Mouse (Mus musculus): ENCODE results near the gene Tle4. TPM values are rescaled to one million over a fixed set of nuclear protein-coding genes. Genes with fewer than 3 reads are reported as not detected.

Tle4 gene
- polyA plus RNA-seq, 1 experiment from 2014 or later, result 44.7 TPM

GRCm38 (mm10) chr19:14563273-14563959 lies 34.4 kb downstream of the Tle4 start:
- 72% methylated on average over 4 of the region's 4 CpGs for WGBS
- no peak overlapping the region for H3K27ac ChIP-seq (ENCODE audit: low read depth, low read length)
- no peaks in the 10 kb centered on the region; the same call in 1 of the 2 replicates for H3K27me3 ChIP-seq (ENCODE audit: control insufficient read depth, insufficient read depth, low read length)
- peaks cover 11% of the 10 kb centered on the region for H3K4me1 ChIP-seq (replicated peaks; ENCODE audit: control insufficient read depth, insufficient read depth, low read length)
- H3K36me3 ChIP-seq (ENCODE audit: control insufficient read depth, insufficient read depth, low read length), result no peaks in the 10 kb centered on the region
- H3K4me3 ChIP-seq (ENCODE audit: low read depth, low read length), result no peak overlapping the region
- H3K9me3 ChIP-seq (ENCODE audit: control insufficient read depth, low read length), result no peaks in the 10 kb centered on the region
- ATAC-seq (replicated peaks; ENCODE audit: low FRiP score), result no peak
- no peak overlapping the region for H3K4me2 ChIP-seq (ENCODE audit: low read depth, low read length, severe bottlenecking)
- DNase-seq (ENCODE audit: low spot score), result no peak
- no peak overlapping the region for H3K9ac ChIP-seq (ENCODE audit: low read length)

- DNase-seq (ENCODE audit: low spot score) (no peak), ATAC-seq (replicated peaks; ENCODE audit: low FRiP score) (no peak)
- no peaks in the 10 kb centered on the region for H3K9me3 ChIP-seq (ENCODE audit: control insufficient read depth, low read length)
- peaks cover 2% of the 10 kb centered on the region; the same call in 1 of the 2 replicates for H3K4me1 ChIP-seq (replicated peaks; ENCODE audit: control insufficient read depth, insufficient read depth, low read length)
- no peaks in the 10 kb centered on the region for H3K36me3 ChIP-seq (ENCODE audit: control insufficient read depth, insufficient read depth, low read length)
- no peak overlapping the region for H3K27ac ChIP-seq (ENCODE audit: low read depth, low read length)
- no peaks in the 10 kb centered on the region for H3K27me3 ChIP-seq (ENCODE audit: control insufficient read depth, insufficient read depth, low read length)
- H3K9ac ChIP-seq (ENCODE audit: low read length), result no peak overlapping the region
- WGBS, result 82% methylated on average over 3 of the region's 3 CpGs
- H3K4me3 ChIP-seq (ENCODE audit: low read depth, low read length), result no peak overlapping the region
- no peak overlapping the region for H3K4me2 ChIP-seq (ENCODE audit: low read depth, low read length, severe bottlenecking)
Measured at GRCm38 (mm10) chr19:14547871-14548270, 50.0 kb downstream of the Tle4 start.

GRCm38 (mm10) chr19:14547133-14547842 lies 50.6 kb downstream of the Tle4 start:
- no peak for ATAC-seq (replicated peaks; ENCODE audit: low FRiP score)
- Histone ChIP-seq H3K4me3 (ENCODE audit: low read depth, low read length) (no peak overlapping the region), H3K9ac (ENCODE audit: low read length) (no peak overlapping the region), H3K4me1 (replicated peaks; ENCODE audit: control insufficient read depth, insufficient read depth, low read length) (peaks cover 2% of the 10 kb centered on the region; the same call in 1 of the 2 replicates), H3K27ac (ENCODE audit: low read depth, low read length) (no peak overlapping the region), H3K9me3 (ENCODE audit: control insufficient read depth, low read length) (no peaks in the 10 kb centered on the region), H3K4me2 (ENCODE audit: low read depth, low read length, severe bottlenecking) (no peak overlapping the region), H3K36me3 (ENCODE audit: control insufficient read depth, insufficient read depth, low read length) (no peaks in the 10 kb centered on the region), H3K27me3 (ENCODE audit: control insufficient read depth, insufficient read depth, low read length) (no peaks in the 10 kb centered on the region)
- no peak for DNase-seq (ENCODE audit: low spot score)
- 93% methylated on average over 8 of the region's 8 CpGs for WGBS

- no peak overlapping the region for H3K9ac ChIP-seq (ENCODE audit: low read length)
- no peak for DNase-seq (ENCODE audit: low spot score)
- H3K36me3 ChIP-seq (ENCODE audit: control insufficient read depth, insufficient read depth, low read length), result no peaks in the 10 kb centered on the region
- H3K4me3 ChIP-seq (ENCODE audit: low read depth, low read length), result no peak overlapping the region
- H3K4me2 ChIP-seq (ENCODE audit: low read depth, low read length, severe bottlenecking), result no peak overlapping the region
- no peaks in the 10 kb centered on the region for H3K9me3 ChIP-seq (ENCODE audit: control insufficient read depth, low read length)
- no peaks in the 10 kb centered on the region for H3K27me3 ChIP-seq (ENCODE audit: control insufficient read depth, insufficient read depth, low read length)
- ATAC-seq (replicated peaks; ENCODE audit: low FRiP score), result no peak
- H3K27ac ChIP-seq (ENCODE audit: low read depth, low read length), result no peak overlapping the region
- peaks cover 2% of the 10 kb centered on the region; the same call in 1 of the 2 replicates for H3K4me1 ChIP-seq (replicated peaks; ENCODE audit: control insufficient read depth, insufficient read depth, low read length)
- 89% methylated on average over 1 of the region's 1 CpGs for WGBS
Measured at GRCm38 (mm10) chr19:14545485-14545884, 52.4 kb downstream of the Tle4 start.

- H3K4me1 ChIP-seq (replicated peaks; ENCODE audit: control insufficient read depth, insufficient read depth, low read length), result peaks cover 2% of the 10 kb centered on the region; the same call in 1 of the 2 replicates
- no peaks in the 10 kb centered on the region for H3K36me3 ChIP-seq (ENCODE audit: control insufficient read depth, insufficient read depth, low read length)
- DNase-seq (ENCODE audit: low spot score) (no peak), ATAC-seq (replicated peaks; ENCODE audit: low FRiP score) (no peak)
- no peak overlapping the region for H3K4me2 ChIP-seq (ENCODE audit: low read depth, low read length, severe bottlenecking)
- no peak overlapping the region for H3K27ac ChIP-seq (ENCODE audit: low read depth, low read length)
- H3K9ac ChIP-seq (ENCODE audit: low read length), result no peak overlapping the region
- H3K27me3 ChIP-seq (ENCODE audit: control insufficient read depth, insufficient read depth, low read length), result no peaks in the 10 kb centered on the region
- no peaks in the 10 kb centered on the region for H3K9me3 ChIP-seq (ENCODE audit: control insufficient read depth, low read length)
- WGBS, result 73% methylated on average over 1 of the region's 1 CpGs
- H3K4me3 ChIP-seq (ENCODE audit: low read depth, low read length), result no peak overlapping the region
Measured at GRCm38 (mm10) chr19:14543305-14543704, 54.5 kb downstream of the Tle4 start.

- 56% methylated on average over 3 of the region's 3 CpGs for WGBS
- H3K27ac ChIP-seq (ENCODE audit: low read depth, low read length), result no peak overlapping the region
- no peaks in the 10 kb centered on the region for H3K9me3 ChIP-seq (ENCODE audit: control insufficient read depth, low read length)
- no peak overlapping the region for H3K4me3 ChIP-seq (ENCODE audit: low read depth, low read length)
- no peak for DNase-seq (ENCODE audit: low spot score)
- ATAC-seq (replicated peaks; ENCODE audit: low FRiP score), result no peak
- peaks cover 2% of the 10 kb centered on the region; the same call in 1 of the 2 replicates for H3K4me1 ChIP-seq (replicated peaks; ENCODE audit: control insufficient read depth, insufficient read depth, low read length)
- no peak overlapping the region for H3K9ac ChIP-seq (ENCODE audit: low read length)
- H3K36me3 ChIP-seq (ENCODE audit: control insufficient read depth, insufficient read depth, low read length), result no peaks in the 10 kb centered on the region
- H3K27me3 ChIP-seq (ENCODE audit: control insufficient read depth, insufficient read depth, low read length), result no peaks in the 10 kb centered on the region
- no peak overlapping the region for H3K4me2 ChIP-seq (ENCODE audit: low read depth, low read length, severe bottlenecking)
Measured at GRCm38 (mm10) chr19:14540678-14541077, 57.2 kb downstream of the Tle4 start.

- H3K4me3 ChIP-seq (ENCODE audit: low read depth, low read length), result no peak overlapping the region
- ATAC-seq (replicated peaks; ENCODE audit: low FRiP score) (no peak), DNase-seq (ENCODE audit: low spot score) (no peak)
- H3K27me3 ChIP-seq (ENCODE audit: control insufficient read depth, insufficient read depth, low read length), result no peaks in the 10 kb centered on the region
- H3K4me1 ChIP-seq (replicated peaks; ENCODE audit: control insufficient read depth, insufficient read depth, low read length), result no peaks in the 10 kb centered on the region
- H3K9me3 ChIP-seq (ENCODE audit: control insufficient read depth, low read length), result no peaks in the 10 kb centered on the region
- H3K4me2 ChIP-seq (ENCODE audit: low read depth, low read length, severe bottlenecking), result no peak overlapping the region
- 88% methylated on average over 2 of the region's 2 CpGs for WGBS
- H3K9ac ChIP-seq (ENCODE audit: low read length), result no peak overlapping the region
- H3K27ac ChIP-seq (ENCODE audit: low read depth, low read length), result no peak overlapping the region
- no peaks in the 10 kb centered on the region for H3K36me3 ChIP-seq (ENCODE audit: control insufficient read depth, insufficient read depth, low read length)
Measured at GRCm38 (mm10) chr19:14536676-14537075, 61.2 kb downstream of the Tle4 start.

GRCm38 (mm10) chr19:14534447-14534846 lies 63.4 kb downstream of the Tle4 start:
- Histone ChIP-seq H3K27me3 (ENCODE audit: control insufficient read depth, insufficient read depth, low read length) (no peaks in the 10 kb centered on the region), H3K36me3 (ENCODE audit: control insufficient read depth, insufficient read depth, low read length) (no peaks in the 10 kb centered on the region), H3K4me3 (ENCODE audit: low read depth, low read length) (no peak overlapping the region), H3K9ac (ENCODE audit: low read length) (no peak overlapping the region), H3K27ac (ENCODE audit: low read depth, low read length) (no peak overlapping the region), H3K4me1 (replicated peaks; ENCODE audit: control insufficient read depth, insufficient read depth, low read length) (no peaks in the 10 kb centered on the region), H3K4me2 (ENCODE audit: low read depth, low read length, severe bottlenecking) (no peak overlapping the region), H3K9me3 (ENCODE audit: control insufficient read depth, low read length) (no peaks in the 10 kb centered on the region)
- DNase-seq (ENCODE audit: low spot score) (no peak), ATAC-seq (replicated peaks; ENCODE audit: low FRiP score) (no peak)
